Mouse (Mus musculus): ENCODE measurements at regions not wholly inside any gene's neighbourhood (a gene's known extent, or its start where the extent isn't known, plus 50 kb on each side); places are given as distances from the start of the nearest gene placed in this dataset.

- TF ChIP-seq CTCF (IDR thresholded peaks at IDR 0.05; ENCODE audit: insufficient read depth, low read length) (no peak), POLR2A (IDR thresholded peaks at IDR 0.05; ENCODE audit: borderline replicate concordance, extremely low read depth, low read depth, low read length) (no peak)
Measured at GRCm38 (mm10) chr14:102615588-102616309, 366.7 kb downstream of the Kctd12 start.
